Mouse (Mus musculus): ENCODE measurements at regions not wholly inside any gene's neighbourhood (a gene's known extent, or its start where the extent isn't known, plus 50 kb on each side); places are given as distances from the start of the nearest gene placed in this dataset.

DNA sequence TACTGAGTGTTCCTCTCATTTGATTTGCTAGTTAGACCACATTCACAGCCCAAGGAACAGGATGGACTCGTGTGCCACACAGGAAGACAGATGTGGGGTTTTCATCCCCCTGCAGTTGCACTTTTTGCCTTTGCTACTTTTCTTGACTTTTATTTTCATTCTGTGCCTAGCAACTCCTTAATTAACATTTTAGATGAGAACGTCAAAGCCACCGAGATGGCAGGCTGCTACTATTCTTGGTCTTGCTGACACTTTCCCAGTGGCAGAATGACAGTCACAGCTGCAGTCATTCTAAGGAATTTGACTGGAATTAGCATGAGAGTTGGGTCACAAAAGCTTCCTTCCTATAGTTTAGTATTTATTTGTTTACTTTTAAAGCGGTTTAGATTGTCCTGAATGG, 179.5 kb downstream of the Cog6 start:
- Histone ChIP-seq H3K9me3 (replicated peaks; ENCODE audit: control insufficient read depth, low read length) (no peaks in the 10 kb centered on the region), H3K36me3 (replicated peaks; ENCODE audit: control insufficient read depth, insufficient read depth, low read length) (no peaks in the 10 kb centered on the region), H3K4me2 (ENCODE audit: low read depth, low read length) (no peak overlapping the region), H3K4me3 (ENCODE audit: low read depth, low read length) (no peak overlapping the region), H3K27ac (ENCODE audit: low read depth) (no peak overlapping the region), H3K9ac (replicated peaks; ENCODE audit: low read depth, low read length) (no peak overlapping the region), H3K4me1 (ENCODE audit: control insufficient read depth, insufficient read depth) (0 out of 2 replicates have a peak, but pooled peaks cover 4% of the 10 kb centered on the region), H3K27me3 (ENCODE audit: control insufficient read depth, insufficient read depth, low read length) (no peaks in the 10 kb centered on the region)
- TF ChIP-seq CTCF (IDR thresholded peaks at IDR 0.05; ENCODE audit: low read depth) (no peak), EP300 (IDR thresholded peaks at IDR 0.05; ENCODE audit: low read depth) (no peak)
- 48% methylated on average over 4 of the region's 4 CpGs for WGBS
- no peak for ATAC-seq (ENCODE audit: insufficient read depth, low read depth)
- DNase-seq (ENCODE audit: low spot score): no peak

- Histone ChIP-seq H3K27me3 (ENCODE audit: control insufficient read depth, insufficient read depth, low read length) (no peaks in the 10 kb centered on the region), H3K36me3 (replicated peaks; ENCODE audit: control insufficient read depth, insufficient read depth, low read length) (no peaks in the 10 kb centered on the region), H3K4me3 (ENCODE audit: low read depth, low read length) (no peak overlapping the region), H3K4me2 (ENCODE audit: low read depth, low read length) (no peak overlapping the region), H3K4me1 (ENCODE audit: control insufficient read depth, insufficient read depth) (0 out of 2 replicates have a peak, but pooled peaks cover 4% of the 10 kb centered on the region), H3K27ac (ENCODE audit: low read depth) (no peak overlapping the region), H3K9ac (replicated peaks; ENCODE audit: low read depth, low read length) (no peak overlapping the region), H3K9me3 (replicated peaks; ENCODE audit: control insufficient read depth, low read length) (no peaks in the 10 kb centered on the region)
- ATAC-seq (ENCODE audit: insufficient read depth, low read depth) (no peak), DNase-seq (ENCODE audit: low spot score) (no peak)
- no peak for TF ChIP-seq CTCF (IDR thresholded peaks at IDR 0.05; ENCODE audit: low read depth)
- no peak for TF ChIP-seq EP300 (IDR thresholded peaks at IDR 0.05; ENCODE audit: low read depth)
- 36% methylated on average over 8 of the region's 8 CpGs for WGBS
Measured at GRCm38 (mm10) chr3:52836780-52837179, 180.3 kb downstream of the Cog6 start.

DNA sequence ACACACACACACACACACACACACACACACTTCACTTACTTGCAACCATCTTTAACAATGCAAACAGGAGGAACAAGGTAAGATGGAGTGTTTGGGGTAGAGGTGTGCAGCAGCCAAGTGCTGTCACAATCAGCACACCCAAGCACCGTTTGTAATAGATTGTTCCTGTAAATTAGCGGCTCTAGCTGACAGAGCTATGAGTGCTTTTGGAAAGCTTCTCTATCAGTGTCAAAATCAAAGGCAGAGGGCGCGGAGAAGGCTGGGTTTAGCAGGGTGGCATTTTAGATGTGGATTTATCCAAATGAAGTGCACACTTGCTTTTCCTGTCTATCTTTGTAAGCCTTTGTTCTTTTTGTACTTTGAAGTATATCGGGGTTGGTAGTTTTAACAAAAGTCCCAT, 184.6 kb downstream of the Cog6 start:
- no peaks in the 10 kb centered on the region for H3K27me3 ChIP-seq (ENCODE audit: control insufficient read depth, insufficient read depth, low read length)
- 73% methylated on average over 5 of the region's 5 CpGs for WGBS
- ATAC-seq (ENCODE audit: insufficient read depth, low read depth): no peak

GRCm38 (mm10) chr3:52831986-52832385, 185.1 kb downstream of the Cog6 start:
- Histone ChIP-seq H3K4me3 (ENCODE audit: low read depth, low read length) (no peak overlapping the region), H3K27ac (ENCODE audit: low read depth) (no peak overlapping the region), H3K27me3 (ENCODE audit: control insufficient read depth, insufficient read depth, low read length) (no peaks in the 10 kb centered on the region), H3K4me1 (ENCODE audit: control insufficient read depth, insufficient read depth) (no peaks in the 10 kb centered on the region), H3K36me3 (replicated peaks; ENCODE audit: control insufficient read depth, insufficient read depth, low read length) (no peaks in the 10 kb centered on the region), H3K9me3 (replicated peaks; ENCODE audit: control insufficient read depth, low read length) (no peaks in the 10 kb centered on the region), H3K9ac (replicated peaks; ENCODE audit: low read depth, low read length) (no peak overlapping the region), H3K4me2 (ENCODE audit: low read depth, low read length) (no peak overlapping the region)
- ATAC-seq (ENCODE audit: insufficient read depth, low read depth) (no peak), DNase-seq (ENCODE audit: low spot score) (no peak)
- TF ChIP-seq EP300 (IDR thresholded peaks at IDR 0.05; ENCODE audit: low read depth) (no peak), CTCF (IDR thresholded peaks at IDR 0.05; ENCODE audit: low read depth) (no peak)
- 64% methylated on average over 1 of the region's 1 CpGs for WGBS

More for the DNA sequence above, 184.6 kb downstream of the Cog6 start:
- H3K36me3 ChIP-seq (replicated peaks; ENCODE audit: control insufficient read depth, insufficient read depth, low read length): no peaks in the 10 kb centered on the region
- no peak overlapping the region for H3K4me2 ChIP-seq (ENCODE audit: low read depth, low read length)
- no peak overlapping the region for H3K4me3 ChIP-seq (ENCODE audit: low read depth, low read length)
- H3K4me1 ChIP-seq (ENCODE audit: control insufficient read depth, insufficient read depth): no peaks in the 10 kb centered on the region
- no peak overlapping the region for H3K9ac ChIP-seq (replicated peaks; ENCODE audit: low read depth, low read length)
- H3K27ac ChIP-seq (ENCODE audit: low read depth): no peak overlapping the region
- DNase-seq (ENCODE audit: low spot score): no peak
- TF ChIP-seq EP300 (IDR thresholded peaks at IDR 0.05; ENCODE audit: low read depth) (no peak), CTCF (IDR thresholded peaks at IDR 0.05; ENCODE audit: low read depth) (no peak)
- no peaks in the 10 kb centered on the region for H3K9me3 ChIP-seq (replicated peaks; ENCODE audit: control insufficient read depth, low read length)

DNA sequence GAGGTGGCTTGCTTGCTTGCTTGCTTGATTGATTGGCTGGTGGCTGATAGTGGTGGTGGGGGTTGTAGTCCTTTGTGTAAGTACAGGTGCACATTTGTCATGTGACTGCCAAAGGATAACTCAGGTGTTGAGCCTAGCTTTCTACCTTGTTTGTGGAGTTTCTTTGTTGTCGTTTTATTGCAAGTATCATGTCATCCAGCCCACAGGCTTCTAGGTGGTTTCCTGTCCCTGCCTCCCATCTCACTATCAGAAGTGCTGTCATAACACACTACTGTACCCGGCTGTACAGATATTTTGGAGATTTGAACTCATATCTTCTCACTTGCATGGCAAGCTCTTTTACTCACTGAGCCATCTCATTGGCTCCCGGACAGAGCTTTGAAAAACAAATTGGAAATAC, 186.9 kb downstream of the Cog6 start:
- H3K9me3 ChIP-seq (replicated peaks; ENCODE audit: control insufficient read depth, low read length): no peaks in the 10 kb centered on the region
- no peaks in the 10 kb centered on the region for H3K4me1 ChIP-seq (ENCODE audit: control insufficient read depth, insufficient read depth)
- TF ChIP-seq EP300 (IDR thresholded peaks at IDR 0.05; ENCODE audit: low read depth) (no peak), CTCF (IDR thresholded peaks at IDR 0.05; ENCODE audit: low read depth) (no peak)
- no peak overlapping the region for H3K4me3 ChIP-seq (ENCODE audit: low read depth, low read length)
- no peak overlapping the region for H3K4me2 ChIP-seq (ENCODE audit: low read depth, low read length)
- H3K9ac ChIP-seq (replicated peaks; ENCODE audit: low read depth, low read length): no peak overlapping the region
- 84% methylated on average over 3 of the region's 3 CpGs for WGBS
- DNase-seq (ENCODE audit: low spot score) (no peak), ATAC-seq (ENCODE audit: insufficient read depth, low read depth) (no peak)
- H3K27ac ChIP-seq (ENCODE audit: low read depth): no peak overlapping the region
- no peaks in the 10 kb centered on the region for H3K27me3 ChIP-seq (ENCODE audit: control insufficient read depth, insufficient read depth, low read length)
- no peaks in the 10 kb centered on the region for H3K36me3 ChIP-seq (replicated peaks; ENCODE audit: control insufficient read depth, insufficient read depth, low read length)

GRCm38 (mm10) chr3:52829069-52829468, 188.0 kb downstream of the Cog6 start:
- Histone ChIP-seq H3K36me3 (replicated peaks; ENCODE audit: control insufficient read depth, insufficient read depth, low read length) (no peaks in the 10 kb centered on the region), H3K27ac (ENCODE audit: low read depth) (no peak overlapping the region), H3K9ac (replicated peaks; ENCODE audit: low read depth, low read length) (no peak overlapping the region), H3K4me2 (ENCODE audit: low read depth, low read length) (no peak overlapping the region), H3K4me3 (ENCODE audit: low read depth, low read length) (no peak overlapping the region), H3K9me3 (replicated peaks; ENCODE audit: control insufficient read depth, low read length) (no peaks in the 10 kb centered on the region), H3K27me3 (ENCODE audit: control insufficient read depth, insufficient read depth, low read length) (no peaks in the 10 kb centered on the region), H3K4me1 (ENCODE audit: control insufficient read depth, insufficient read depth) (no peaks in the 10 kb centered on the region)
- WGBS: 87% methylated on average over 6 of the region's 6 CpGs
- DNase-seq (ENCODE audit: low spot score): no peak
- no peak for ATAC-seq (ENCODE audit: insufficient read depth, low read depth)
- no peak for TF ChIP-seq CTCF (IDR thresholded peaks at IDR 0.05; ENCODE audit: low read depth)
- TF ChIP-seq EP300 (IDR thresholded peaks at IDR 0.05; ENCODE audit: low read depth): no peak
